Mouse (Mus musculus): ENCODE data around the gene Fam25c.
"Not testable (repeated sequence)": the region's sequence is repeated elsewhere in the genome, so short reads cannot be mapped to it uniquely, and the experiment has no call there.

The Fam25c gene

DNA sequence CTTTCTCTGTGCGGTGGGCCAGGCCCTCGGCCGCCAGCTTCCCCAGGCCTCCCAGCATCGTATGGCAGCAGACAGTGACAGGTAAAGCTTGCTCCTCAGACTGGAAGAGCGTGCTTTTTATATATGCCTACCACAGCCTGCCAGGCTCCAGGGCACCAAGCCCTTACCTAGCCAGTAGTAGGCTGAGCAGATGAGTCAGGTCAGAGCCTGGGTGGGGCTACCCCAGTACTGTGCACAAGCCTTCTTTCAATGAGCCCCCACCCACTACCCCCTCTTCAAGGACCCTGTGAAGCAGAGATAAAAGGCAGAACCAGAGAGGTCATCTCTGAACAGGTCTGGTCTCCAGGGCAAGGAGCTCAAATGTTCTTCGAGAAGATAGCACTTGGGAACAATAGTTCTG lies at the start of gene Fam25c:
Gene Fam25c, minus strand, starts transcription at position 133 of the 400 bp plus-strand sequence.
- DNase-seq, result no peak

DNA sequence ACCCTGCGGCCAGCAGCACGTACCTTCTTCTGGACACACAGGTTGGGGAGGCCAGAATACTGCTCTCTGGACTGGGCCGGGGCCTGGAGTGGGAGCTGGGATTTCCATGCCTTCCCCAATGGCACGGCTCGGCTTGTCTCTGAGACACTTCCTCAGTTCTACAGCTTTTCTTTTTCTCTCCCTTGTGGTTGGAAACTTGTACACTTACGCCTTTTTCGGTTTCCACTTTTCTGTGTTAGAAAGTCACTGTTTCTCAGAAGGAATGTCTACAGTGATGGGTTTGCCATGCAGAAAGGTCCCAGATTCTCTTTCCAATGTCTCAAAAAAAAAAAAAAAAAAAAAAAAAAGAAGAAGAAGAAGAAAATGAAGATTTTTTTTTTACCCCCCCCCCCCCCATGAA lies 48.2 kb upstream of the Fam25c start:
- DNase-seq, result no peak

DNA sequence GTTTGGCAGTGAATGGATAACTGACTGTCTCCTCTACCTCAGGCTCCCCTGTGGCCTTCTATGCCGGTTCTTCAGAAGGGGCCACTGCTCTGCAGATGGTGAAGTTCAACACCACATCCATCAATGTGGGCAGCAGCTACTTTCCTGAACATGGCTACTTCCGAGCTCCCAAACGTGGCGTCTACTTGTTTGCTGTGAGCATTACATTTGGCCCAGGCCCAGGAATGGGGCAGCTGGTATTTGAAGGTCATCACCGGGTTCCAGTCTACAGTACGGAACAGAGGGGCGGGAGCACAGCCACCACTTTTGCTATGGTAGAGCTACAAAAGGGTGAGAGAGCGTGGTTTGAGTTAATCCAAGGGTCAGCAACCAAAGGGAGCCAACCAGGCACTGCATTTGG lies 47.6 kb upstream of the Fam25c start:
- no peak for DNase-seq

DNA sequence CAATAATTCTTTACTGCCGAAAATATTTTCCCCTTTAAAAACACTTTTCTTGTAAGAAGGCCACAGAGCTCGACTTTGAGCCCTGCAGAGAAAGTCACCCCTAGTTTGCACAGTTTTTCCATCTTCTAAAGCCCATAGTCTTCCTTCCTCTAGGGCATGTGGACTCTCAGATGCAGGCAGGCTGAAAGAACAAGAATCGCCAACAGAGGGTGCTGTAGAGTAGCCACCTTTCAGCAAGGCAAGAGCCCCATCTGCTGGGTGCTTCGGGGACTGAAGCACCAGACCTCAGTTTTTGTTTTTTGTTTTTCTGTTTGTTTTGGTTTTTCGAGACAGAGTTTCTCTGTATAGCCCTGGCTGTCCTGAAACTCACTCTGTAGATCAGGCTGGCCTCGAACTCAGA lies 45.9 kb upstream of the Fam25c start:
- peak; percentile 74 for DNase-seq

DNA sequence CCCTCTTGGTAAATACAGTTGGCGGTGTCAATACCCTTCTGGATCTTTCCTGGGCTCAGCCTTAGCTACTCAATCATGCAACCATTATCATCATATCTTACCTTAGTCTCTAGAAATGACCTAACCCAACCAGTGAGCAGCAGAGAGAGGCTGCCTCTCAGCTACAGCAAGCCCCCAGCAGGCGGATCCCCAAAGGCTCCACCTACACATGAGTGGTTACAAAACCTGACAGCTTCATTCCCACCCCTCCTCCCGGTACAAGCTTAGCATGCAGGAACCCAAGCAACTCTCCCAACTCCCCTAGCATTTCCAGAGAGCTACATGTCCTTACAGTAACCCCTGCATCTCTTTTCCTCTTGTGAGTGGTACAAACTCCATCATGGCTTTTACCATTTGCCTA lies 44.8 kb upstream of the Fam25c start:
- no peak for DNase-seq

DNA sequence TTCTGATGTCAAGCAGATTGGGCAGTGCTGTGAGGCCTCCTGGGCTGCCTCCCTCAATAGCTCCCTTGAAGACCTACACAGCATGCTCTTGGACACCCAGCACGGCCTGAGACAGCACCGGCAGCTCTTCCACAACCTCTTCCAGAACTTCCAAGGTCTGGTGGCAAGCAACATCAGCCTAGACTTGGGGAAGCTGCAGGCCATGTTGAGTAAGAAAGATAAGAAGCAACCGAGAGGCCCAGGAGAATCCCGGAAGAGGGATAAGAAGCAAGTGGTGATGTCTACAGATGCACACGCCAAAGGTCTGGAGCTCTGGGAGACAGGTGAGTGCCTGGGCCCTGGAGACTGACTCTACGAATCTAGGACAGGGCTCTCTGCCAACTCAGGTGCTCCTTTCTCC lies 44.1 kb upstream of the Fam25c start:
- DNase-seq, result no peak

DNA sequence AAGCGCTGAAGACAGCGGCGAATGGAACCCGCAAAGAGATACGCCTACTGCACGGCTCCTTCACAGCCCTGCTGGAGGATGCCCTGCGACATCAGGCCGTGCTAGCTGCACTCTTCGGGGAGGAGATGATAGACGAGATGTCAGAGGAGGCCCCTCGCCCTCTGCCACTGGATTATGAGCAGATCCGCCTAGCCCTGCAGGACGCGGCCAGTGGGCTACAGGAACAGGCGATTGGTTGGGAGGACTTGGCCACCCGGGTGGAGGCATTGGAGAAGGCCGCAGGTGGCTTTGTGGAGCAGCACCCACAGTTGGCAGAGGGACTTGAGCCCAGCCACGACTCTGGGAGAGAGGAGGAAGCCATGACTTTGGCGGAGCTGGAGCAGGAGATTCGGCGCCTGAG lies 43.7 kb upstream of the Fam25c start:
- no peak for DNase-seq

DNA sequence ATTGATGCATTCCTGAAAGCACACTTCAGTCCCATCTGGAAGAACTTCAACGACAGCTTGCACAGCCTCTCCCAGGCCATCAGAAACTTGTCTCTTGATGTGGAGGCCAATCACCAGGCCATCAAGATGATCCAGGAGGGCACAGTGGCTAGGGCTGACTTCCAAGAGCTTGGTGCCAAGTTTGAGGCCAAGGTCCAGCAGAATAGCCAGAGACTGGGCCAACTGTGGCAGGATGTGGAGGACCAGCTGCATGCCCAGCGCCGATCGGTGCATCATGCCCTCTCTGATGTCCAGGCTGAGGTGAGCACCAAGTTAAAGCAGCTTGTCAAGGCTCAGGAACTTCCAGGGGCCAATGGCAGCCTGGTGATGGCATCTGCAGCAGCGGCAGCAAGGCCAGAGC lies 42.6 kb upstream of the Fam25c start:
- no peak for DNase-seq

DNA sequence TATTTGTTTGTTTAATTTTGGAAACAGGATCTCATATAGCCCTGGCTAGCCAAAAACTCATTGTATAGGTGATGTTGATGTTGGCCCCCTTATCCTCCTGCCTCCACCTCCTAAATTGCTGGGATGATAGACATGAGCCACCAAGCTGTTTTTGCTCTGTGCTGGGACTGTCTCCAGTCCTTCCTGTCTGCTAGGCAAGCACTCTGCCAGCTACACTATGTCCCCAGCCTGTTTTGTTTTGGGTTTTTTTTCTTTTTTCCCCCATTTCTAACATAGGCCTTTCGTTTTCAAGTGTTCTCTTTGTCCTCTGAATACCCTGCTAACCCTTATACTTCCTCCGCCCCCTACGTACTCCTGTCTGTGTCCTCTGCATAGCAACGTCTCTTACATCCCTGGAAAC lies 38.1 kb upstream of the Fam25c start:
- no peak for DNase-seq

DNA sequence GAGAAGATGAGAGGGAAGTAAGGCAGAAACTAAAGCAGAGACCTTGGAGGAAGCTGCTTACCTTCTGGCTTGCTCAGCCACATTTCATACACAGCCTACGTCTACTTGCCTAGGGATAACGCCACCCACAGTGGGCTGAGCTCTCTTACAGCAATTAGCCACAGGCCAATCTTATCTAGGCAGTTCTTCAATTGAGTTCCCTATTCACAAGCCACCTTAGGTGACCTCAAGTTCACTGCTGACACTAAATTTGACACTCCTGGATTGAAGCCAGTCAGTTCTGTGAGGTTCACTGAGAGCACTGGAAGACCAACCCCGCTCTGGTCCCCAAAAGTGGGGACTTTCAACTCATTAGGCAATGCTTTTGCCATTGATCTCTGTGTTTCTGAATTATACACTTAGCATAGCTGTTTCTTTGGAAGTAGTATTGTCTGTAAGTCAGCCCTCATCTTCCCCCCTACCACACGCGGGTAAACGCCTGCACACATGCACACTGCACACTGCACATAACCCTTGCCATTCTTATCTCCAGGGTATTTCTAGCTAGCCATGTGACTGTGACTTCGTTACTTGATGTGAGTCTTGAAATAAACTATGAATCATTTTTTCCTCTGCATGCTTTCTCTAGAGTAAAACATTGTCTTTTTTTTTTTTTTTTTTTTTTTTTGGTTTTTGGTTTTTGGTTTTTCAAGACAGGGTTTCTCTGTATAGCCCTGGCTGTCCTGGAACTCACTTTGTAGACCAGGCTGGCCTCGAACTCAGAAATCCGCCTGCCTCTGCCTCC lies 27.9 kb upstream of the Fam25c start:
- DNase-seq, result no peak

DNA sequence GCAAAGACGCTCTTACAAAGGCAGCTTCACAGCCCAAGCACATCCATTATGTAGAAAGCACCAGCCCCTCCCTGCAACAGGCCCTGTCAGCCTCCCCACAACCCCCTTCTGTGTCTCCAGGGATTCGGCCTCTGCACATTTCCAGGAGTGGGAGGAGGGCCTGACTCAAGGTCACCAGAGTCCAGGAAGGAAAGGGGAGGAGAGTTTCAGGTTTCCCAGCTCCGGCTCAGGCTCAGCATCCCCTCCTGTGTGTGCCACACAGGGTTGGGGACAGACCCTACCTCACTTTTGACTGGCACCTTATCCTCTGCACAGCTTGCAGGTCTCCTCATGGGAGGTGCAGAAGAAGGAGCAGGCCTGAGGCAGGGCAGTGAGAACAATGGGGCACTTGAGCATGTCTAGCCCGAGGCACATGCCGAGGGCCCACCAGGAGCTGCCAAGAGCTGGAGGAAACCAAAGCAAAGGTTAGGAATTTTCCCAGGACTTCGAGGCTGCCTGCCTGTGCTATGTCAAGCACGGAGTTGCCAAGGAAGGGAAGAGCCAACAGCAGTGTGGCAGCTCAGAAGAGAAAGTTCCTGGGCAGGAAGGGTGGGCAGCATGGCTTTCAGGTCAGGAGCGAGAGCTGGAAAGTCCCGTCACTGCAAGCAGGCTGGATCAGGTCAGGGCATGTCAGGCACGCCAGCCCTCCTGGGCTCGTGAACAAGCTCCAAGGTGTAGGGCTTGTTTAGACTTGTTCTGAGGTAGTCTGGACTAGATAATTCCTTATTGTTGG lies 23.5 kb upstream of the Fam25c start:
- DNase-seq, result no peak

DNA sequence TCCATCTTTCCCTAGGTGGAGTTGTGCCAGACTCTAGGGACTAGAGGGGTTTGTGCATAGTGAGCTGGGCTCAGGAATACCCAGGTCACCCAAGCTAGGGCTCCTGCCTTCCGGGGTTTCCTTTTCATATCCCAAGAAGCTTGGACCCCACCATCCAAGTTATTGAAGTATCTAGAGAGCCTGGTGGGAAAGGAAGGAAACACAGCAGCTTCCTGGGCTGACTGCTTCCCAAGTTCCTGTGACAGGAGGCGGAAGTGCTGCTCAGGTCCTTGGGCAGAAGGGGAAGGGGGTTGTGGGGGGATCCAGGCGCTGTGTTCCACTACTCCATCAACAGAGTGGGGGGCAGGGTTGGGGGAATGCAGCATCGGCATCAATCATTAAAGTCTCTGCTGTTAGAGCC lies 21.9 kb upstream of the Fam25c start:
- DNase-seq, result no peak

DNA sequence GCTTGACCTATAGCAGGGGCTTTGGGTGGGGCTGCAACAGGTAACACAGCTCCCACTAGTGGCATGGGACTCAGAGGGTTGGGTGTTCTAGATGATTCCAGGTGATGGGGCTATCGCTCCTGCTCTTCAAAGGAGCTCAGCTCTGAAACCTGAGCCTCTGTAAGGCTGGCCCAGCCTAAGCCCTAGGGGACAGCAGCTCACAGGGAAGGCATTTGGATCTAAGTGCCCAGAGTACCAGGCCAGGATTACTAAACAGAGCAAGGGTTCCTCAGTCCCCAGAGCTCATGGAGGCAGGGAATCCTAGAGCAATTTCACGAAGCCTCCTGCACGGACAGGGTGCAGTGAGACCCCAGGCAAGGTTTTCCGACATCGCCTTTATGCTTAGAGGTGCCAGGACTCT lies 20.7 kb upstream of the Fam25c start:
- DNase-seq, result no peak

DNA sequence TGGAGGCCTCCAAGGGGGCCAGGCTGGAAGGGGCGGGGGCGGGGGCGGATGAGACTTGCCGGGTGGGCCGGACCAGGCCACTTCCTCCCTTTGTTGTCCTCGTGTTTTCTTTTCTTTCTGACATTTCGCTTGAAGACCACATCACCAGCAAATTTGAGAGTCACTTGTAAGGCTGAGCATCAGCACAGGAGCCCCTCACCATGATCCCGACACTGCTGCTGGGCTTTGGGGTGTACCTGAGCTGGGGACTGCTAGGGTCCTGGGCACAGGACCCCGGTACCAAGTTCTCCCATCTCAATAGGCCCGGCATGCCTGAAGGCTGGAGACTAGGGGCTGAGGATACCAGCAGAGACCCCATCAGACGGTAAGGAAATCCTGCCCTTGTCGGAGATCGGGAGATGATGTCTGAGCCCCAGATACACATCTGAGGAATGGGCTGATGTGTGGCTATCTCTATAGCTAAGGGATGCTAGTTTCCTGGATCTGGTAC lies 20.2 kb upstream of the Fam25c start, which contains the start of gene Mmrn2:
Gene Mmrn2, plus strand, starts transcription at position 51 of the 490 bp plus-strand sequence.
- DNase-seq, result no peak

DNA sequence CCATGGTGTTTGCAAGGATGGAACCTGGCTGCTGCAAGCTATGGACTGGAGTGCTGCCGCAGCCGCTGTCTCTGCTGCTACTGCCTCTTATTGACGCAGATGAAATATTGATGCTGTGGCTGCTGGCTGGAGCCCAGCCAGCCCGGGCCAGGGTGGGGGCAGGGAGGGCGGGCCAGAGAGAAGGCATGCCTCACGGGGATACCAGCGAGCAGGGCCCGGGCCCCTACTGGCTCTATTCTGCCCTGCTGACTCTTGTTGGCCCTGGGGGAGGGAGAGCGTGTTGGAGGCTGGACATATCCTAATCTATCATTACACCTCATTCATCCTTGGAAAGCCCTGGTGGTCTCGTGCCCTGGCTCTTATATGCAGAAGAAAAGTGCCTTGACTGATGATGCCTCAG lies 19.3 kb upstream of the Fam25c start, which contains the start of gene Sncg:
Gene Sncg, minus strand, starts transcription at position 213 of the 400 bp plus-strand sequence.
- no peak for DNase-seq

DNA sequence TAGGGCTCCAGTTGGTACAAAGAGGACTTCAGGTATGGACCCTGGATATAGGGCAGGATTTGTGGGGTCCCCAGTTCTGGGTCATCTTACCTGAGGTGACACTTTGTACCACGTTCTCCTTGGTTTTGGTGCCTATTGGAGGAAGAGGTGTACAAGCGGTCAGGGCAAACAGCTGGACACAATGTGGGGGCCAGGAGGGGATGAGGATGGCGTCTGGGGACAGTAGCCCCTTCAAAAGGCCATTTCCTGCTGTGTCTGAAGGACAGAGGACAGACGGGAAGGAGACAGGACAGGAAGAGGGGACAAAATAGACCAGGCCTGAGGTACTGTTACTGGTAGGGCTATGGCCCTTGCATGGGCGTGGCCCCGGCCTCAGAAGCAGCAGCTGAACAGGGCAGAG lies 18.3 kb upstream of the Fam25c start:
- no peak for DNase-seq

DNA sequence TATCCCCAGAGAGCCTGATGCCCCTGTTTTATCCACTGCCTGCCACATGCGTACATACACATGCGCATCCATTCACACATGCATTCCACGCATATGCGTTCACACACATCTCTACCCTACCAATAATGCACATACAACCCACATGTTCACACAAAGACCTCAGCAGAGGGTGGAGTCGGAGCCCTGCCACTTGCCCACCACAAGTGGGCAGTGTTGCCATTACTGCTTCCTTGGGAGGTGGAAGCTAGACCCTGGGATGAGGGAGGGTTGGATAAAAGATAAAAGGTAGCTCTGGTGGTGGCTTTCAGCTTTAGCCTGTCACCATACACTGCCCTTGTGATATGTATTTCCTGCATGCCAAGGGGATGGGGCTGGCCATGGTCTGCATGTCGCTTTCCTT lies 17.4 kb upstream of the Fam25c start:
- DNase-seq, result peak; percentile 66

DNA sequence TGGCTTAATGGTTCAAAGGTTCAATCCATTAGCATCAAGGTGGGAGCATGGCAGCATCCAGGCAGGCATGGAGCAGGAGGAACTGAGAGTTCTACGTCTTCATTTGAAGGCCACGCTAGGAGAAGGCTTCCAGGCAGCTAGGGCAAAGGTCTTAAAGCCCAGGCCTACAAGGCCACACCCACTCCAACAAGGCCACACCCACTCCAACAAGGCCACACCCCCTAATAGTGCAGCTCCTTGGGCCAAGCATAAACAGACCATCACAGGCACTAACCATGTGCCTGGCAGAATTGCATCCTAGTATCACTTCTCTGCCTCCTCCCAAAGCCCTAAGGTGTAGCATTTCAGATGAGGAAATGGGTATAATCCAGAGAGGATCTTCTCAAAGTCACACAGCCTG lies 16.5 kb upstream of the Fam25c start:
- DNase-seq, result no peak

DNA sequence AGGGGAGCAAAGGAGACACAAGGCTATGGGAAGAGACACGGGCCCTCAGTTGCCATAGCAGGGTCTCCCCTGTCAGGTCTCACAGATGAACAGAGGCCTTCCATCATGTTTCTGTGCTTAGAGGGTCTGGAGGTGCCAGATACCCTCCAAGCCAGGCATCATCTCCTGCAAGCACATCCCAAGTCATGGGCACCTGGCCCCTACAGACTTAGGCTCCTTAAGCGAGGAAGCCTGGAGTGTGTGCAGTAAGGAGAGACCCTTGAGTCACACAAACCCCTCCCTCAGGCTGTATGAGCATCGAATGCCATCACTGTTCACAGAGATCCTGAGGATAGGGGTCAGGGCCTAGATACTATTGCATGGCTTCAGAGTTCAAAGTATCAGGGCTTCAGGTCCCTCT lies 15.7 kb upstream of the Fam25c start:
- no peak for DNase-seq

DNA sequence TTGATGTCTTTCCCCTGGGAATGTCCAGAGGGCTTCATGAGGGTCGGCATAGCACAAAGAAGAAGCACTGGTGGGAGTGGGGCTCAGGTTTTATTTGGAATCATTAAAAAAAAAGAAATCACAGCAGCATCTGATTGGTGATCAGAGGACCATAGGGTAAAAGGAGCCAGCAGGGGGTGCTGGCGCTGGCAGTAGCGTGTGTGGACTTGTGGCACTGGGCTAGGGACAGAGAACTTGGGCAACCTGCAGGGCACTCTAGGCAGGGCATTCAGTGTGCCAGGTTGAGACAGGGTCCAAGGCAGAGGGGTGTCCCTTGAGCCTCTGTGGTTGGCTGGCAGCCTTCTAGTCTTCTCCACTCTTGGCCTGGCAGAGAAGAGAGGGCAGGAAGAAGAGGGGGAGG lies 15.0 kb upstream of the Fam25c start:
- DNase-seq, result no peak

DNA sequence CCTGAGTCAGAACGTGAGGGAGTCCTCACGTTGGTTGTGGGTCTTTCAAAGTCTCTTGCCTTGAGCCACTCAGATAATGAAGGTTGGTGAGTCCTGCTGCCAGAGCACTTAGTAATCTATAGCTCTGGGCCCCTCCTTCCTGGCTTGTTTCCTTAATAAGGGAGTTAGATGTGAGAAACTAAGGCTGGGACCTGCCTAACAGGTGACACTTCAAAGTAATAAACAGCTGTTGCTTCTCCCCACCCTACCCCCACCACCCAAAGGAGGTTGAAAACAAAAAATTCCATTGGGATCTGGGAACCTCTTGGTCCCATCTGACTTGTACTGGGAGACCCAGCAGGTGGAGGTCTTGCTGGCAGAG lies 9.9 kb upstream of the Fam25c start:
- DNase-seq, result no peak

DNA sequence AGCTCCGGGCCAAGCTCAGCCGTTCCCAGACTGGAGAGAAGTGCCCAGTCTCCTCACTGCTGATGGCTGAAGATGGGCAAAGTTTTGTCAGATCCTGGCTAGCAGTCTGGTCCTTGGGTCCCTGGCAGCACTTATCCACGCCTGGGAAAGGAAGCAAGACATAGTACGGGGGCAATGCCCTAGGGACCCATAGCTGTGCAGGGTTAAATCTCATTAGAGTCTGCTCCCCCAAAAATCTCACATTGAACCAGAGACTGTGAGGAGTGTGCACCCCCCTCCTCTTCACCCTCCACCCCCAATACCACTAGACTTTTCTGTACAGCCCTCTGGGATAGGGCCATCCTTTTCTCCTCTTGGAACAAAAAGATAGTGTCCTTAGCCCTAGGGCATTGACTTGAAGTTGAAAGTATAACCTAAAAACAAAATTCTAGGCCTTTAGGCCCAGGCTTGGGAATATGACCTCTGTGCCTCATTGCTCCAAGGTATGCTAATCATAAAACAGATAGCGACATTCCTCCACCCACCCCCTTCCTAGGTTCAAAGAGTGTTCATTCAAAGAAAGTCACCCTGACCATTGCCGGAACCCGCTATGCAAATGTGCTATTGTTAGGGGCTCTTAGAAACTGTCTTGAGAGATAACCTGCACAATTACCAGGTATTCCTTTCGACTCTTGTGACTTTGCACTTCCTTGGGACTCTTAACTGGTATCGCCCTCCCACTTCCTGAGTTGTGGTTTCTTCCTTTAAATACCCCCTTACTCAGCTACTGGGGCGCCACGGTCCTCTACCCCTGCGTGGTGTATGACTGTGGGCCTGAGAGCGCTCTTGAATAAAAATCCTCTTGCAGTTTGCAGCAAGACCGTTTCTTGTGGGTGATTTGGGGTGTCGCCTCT lies 9.3 kb upstream of the Fam25c start:
- not testable (repeated sequence) for DNase-seq
